Mouse (Mus musculus): ENCODE measurements around the gene Gnpat. TPM values are rescaled to one million over a fixed set of nuclear protein-coding genes. Genes with fewer than 3 reads are reported as not detected.
A peak's percentile ranks its signal among the peaks of the same experiment; 100 is the strongest.

Gene Gnpat
- 10 to 100 TPM; 55.0 to 63.7 (median 58.4) TPM for total RNA-seq (2022)

DNA sequence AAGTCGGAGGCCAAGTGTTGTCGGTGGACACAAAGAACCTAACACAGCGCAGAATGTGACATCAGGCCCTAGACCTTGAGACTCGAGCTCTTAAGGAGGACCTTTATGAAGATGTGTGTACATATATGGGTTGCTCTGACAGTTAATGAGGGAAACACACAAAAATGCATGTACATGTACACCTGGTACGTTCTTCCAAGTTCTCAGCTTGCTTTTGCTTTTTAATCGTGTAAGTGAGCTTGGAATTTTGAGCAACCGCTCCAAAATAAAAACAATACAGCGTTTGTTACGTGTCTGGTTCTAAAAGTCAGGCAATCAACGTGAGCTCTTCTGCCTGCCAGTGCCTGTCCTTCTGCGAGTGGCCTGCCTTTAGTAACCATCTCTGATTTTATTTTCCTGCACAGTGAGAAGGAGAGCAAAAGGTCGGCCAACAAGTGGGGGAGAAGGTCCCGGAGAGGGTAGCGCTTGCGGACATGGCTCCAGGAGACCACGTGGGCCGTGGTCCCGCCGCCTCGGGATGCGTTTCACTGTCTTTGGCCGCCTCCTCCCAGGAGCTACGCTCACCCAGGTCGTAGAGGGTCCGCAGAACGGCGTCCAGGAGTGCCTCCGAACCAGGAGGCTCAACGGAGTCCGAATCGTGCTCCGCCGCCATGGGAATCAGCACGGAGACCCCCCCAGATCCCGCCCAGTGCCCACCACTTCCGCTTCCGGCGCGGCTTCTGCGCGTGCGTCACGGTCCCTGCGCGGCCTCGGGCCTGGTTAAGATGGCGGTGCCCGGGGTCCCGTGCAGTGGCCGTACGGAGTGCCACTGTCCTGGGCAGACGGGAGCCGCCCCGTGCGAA, at the start of gene Gnpat, which contains the start of gene 2810004N23Rik:
Gnpat (plus strand) TSS at position 713 of the 842 bp plus-strand sequence.
2810004N23Rik (minus strand) TSS at position 800 of the 842 bp plus-strand sequence.
- DNase-seq (ENCODE audit: low spot score in 2 of 2), result peak; percentile 85 to 93

DNA sequence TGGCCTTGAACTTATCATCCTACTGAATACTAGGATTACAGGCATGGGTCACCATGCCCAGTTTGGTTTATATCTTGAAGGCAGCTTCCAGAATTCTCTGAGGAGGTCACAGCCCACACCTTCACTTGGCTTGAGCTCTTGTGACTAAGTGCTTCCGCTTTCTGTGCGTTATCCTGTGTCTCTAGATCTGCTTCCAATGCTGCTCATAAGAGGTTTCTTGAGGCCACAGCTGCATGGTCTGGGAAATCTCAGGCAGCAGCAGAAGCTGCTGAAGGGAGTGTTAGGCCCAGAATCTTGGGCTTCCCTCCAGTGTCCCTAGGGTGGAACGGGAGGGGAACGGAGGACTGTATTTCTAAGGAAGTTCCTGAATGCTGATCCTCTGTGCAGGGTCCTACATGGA, 49.5 kb upstream of the Gnpat start:
- no peak for DNase-seq (ENCODE audit: low spot score in 2 of 2)

GRCm38 (mm10) chr8:124815870-124816269, 47.0 kb upstream of the Gnpat start:
- DNase-seq (ENCODE audit: low spot score in 2 of 2), result no peak

- no peak for DNase-seq (ENCODE audit: low spot score in 2 of 2)
Observed at GRCm38 (mm10) chr8:124816866-124817265, 46.0 kb upstream of the Gnpat start.

- no peak for DNase-seq (ENCODE audit: low spot score in 2 of 2)
Observed at GRCm38 (mm10) chr8:124817361-124817760, 45.5 kb upstream of the Gnpat start.

- no peak for DNase-seq (ENCODE audit: low spot score in 2 of 2)
Observed at GRCm38 (mm10) chr8:124819612-124820115, 43.2 kb upstream of the Gnpat start.

DNA sequence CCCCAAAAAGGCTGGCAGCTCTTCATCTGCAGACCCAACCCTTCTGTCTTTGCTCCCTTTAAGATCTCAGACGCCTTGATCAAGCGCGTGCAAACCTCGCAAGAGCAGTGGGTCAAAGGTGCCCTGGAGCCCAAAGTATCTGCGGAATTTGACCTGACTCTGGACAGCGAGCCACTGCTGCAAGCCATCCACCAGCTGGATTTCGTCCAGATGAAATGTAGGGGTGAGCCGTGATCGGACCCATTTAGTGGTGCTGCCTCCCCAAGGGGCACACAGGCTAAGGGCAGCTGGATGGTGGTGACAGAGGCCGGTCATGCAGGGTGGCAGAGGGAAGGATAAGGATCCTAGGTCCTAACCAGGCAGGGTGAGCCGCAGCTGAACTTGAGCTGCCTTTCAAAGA, 42.7 kb upstream of the Gnpat start:
- DNase-seq (ENCODE audit: low spot score in 2 of 2), result no peak

DNA sequence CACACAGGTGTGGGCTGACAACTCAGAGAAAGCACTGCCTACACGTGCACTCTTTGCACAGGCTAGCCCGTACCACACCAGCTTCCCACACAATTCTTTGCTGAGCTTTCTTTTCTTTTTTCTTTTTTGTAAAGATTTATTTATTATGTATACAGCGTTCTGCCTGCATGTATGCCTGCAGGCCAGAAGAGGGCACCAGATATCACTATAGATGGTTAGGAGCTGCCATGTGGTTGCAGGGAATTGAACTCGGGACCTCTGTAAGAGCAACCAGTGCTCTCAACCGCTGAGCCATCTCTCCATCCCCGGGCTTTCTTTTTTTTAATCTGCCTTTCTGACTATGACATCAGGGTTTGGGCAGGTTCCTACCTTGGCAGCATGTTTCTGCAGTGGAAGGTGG, 39.3 kb upstream of the Gnpat start:
- no peak for DNase-seq (ENCODE audit: low spot score in 2 of 2)

- DNase-seq (ENCODE audit: low spot score in 2 of 2), result no peak
Observed at GRCm38 (mm10) chr8:124826658-124827057, 36.2 kb upstream of the Gnpat start.

DNA sequence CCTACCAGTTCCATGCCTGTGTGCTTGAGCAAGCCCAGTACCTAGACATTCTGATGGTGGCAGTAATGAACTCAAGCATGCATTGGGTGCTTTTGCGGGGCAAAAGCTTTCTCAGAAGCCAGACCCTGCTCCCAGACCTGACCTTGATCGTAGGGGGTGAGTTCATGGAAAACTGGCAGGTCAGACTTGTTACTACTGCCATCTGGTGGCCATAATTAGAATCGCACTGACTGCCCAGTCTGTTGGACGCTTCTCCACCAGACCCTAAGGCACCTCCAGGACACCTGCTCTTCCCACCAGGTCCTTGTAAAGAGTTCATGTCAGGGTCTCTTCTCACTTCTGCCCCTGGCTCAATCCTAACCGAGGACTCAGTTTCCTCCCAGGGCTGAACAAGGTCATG, 35.4 kb upstream of the Gnpat start:
- peak in 1 of 2 experiments; percentile 15 for DNase-seq (ENCODE audit: low spot score in 2 of 2)

- peak in 1 of 2 experiments; percentile 39 for DNase-seq (ENCODE audit: low spot score in 2 of 2)
Observed at GRCm38 (mm10) chr8:124828561-124829240, 34.1 kb upstream of the Gnpat start.

- DNase-seq (ENCODE audit: low spot score in 2 of 2), result no peak
Observed at GRCm38 (mm10) chr8:124830050-124830449, 32.8 kb upstream of the Gnpat start.

GRCm38 (mm10) chr8:124831531-124831930, 31.3 kb upstream of the Gnpat start:
- DNase-seq (ENCODE audit: low spot score in 2 of 2), result no peak

GRCm38 (mm10) chr8:124831941-124832340, 30.9 kb upstream of the Gnpat start:
- no peak for DNase-seq (ENCODE audit: low spot score in 2 of 2)

DNA sequence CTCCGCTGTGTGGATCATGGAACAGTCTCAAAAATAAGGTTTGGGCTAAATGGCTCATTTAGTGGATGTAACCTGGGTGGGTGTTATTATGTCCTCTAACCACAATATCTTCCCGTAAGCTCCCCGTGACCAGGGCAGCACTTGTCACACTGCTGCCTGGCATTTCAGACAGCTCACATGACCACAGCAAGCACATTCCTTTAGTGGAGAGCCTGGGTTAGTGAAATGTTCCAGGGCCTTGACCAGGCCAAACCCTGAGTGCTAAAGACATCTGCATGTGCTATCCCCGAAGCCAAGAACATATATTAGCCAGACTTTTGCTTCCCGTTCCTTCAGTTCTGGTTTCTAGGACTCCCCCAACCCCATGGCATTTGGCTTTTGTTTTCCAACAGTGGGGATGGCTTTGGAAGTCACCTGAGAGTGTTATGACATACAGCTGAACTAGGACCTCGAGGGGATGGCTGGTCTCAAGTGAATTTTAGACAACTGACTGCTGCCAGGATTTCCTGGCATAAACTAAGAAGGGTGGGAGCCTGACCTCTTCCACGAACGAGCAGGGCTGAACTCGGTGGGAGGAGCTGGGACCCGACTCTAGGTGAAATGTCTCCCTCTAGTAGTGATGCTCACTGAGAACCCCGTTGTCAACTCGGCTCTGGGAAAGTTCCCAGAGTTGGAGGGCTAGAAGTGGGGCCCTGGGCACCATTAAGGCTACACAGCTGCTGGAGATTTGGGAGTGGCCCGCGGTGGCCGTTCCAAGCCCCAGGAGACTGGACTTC, 29.2 kb upstream of the Gnpat start:
- no peak for DNase-seq (ENCODE audit: low spot score in 2 of 2)

GRCm38 (mm10) chr8:124835848-124836247, 27.0 kb upstream of the Gnpat start:
- DNase-seq (ENCODE audit: low spot score in 2 of 2), result no peak

DNA sequence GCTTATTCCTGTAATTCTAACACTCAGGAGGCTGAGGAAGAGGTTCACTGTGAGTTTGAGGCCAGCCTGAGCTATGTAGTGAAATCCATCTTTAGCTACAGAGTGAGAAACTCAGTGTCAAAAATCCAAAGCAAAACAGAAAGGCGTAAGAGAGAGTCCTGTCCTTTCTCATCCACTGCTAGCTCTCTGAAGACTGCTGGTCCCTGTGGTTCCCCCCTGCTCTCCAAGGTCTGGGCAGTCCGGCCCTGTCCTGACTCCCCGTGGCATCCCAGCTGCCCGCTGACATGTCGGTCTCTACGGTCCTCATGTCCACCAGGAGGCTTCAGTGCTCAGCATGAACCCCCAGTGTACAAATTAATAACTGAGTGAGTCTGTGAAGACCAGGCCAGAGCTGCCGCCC, 26.6 kb upstream of the Gnpat start:
- no peak for DNase-seq (ENCODE audit: low spot score in 2 of 2)

GRCm38 (mm10) chr8:124836907-124837306, 25.9 kb upstream of the Gnpat start:
- no peak for DNase-seq (ENCODE audit: low spot score in 2 of 2)

GRCm38 (mm10) chr8:124837956-124838355, 24.9 kb upstream of the Gnpat start:
- DNase-seq (ENCODE audit: low spot score in 2 of 2), result no peak

DNA sequence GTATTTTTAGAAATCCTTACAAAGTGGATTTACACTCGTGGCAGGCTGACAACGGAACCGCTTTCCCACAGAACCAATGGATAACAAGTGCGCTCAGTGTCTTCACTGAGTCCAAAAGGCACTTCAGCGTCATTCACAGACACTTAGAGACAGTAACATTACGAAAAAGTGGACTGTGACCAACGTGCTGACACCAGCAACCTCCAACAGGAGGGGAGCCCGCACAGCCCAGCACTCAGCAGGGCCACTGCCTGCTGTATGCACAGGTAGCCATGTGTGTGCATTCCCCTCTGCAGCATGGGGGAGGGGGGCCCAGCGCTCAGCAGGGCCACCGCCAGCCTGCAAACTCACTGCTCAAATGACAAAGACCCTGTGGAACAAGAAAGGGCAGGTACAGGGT, 23.5 kb upstream of the Gnpat start:
- DNase-seq (ENCODE audit: low spot score in 2 of 2), result no peak

- no peak for DNase-seq (ENCODE audit: low spot score in 2 of 2)
Observed at GRCm38 (mm10) chr8:124840900-124841299, 21.9 kb upstream of the Gnpat start.

GRCm38 (mm10) chr8:124841775-124842174, 21.1 kb upstream of the Gnpat start:
- no peak for DNase-seq (ENCODE audit: low spot score in 2 of 2)
